28 mouse cellular contexts compared by ENCODE assay signal in the genomic region with DNA sequence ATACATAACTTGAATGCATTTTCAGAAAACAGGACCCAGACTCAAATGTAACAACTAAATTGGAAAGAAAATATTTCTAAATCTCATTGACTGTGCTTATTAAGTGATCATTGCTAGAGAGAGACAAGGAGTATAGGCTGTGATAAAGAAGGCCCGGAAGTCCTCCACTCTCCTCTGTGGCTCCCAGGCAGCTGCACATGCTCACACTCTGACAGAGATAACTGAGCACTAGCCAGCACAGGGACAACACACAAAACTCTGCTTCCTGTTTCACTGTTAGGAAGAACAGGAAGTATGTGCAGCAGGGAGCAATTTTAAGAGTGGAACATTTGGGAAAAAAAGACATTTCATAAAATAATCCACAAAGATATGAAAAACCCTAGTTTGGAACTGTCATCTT. TPM values are rescaled to one million over a fixed set of nuclear protein-coding genes. Genes with fewer than 3 reads are reported as not detected.
DNase-seq lines count a peak whose midpoint lies in the region; ATAC-seq and TF ChIP-seq lines count a peak whose summit lies in the region.
"Had no signal": no experiment of that assay in that cellular context is flagged by ENCODE, and none has a peak within 500 bp of the region (broad histone marks: within the 10 kb centered on the region; RNA-seq: fewer than 3 reads in every experiment).

No protein-coding gene starts in this region.

- H3K9me3 ChIP-seq in intestine, embryonic 14.5 days (ENCODE audit: control insufficient read depth, low read length), result no peaks in the 10 kb centered on the region
- no peaks in the 10 kb centered on the region for H3K9me3 ChIP-seq in intestine, postnatal 0 days (ENCODE audit: control insufficient read depth)
- H3K9me3 ChIP-seq: embryonic facial prominence, embryonic 12.5 days; embryonic facial prominence, embryonic 15.5 days had no signal

- no peak overlapping the region for H3K27ac ChIP-seq in intestine, embryonic 14.5 days (ENCODE audit: low read depth)
- no peak overlapping the region for H3K27ac ChIP-seq in intestine, postnatal 0 days (ENCODE audit: low read depth, low read length)
- no peak overlapping the region for H3K27ac ChIP-seq in kidney, adult 2 months (ENCODE audit: insufficient read depth, low read depth, low read length)
- H3K27ac ChIP-seq: embryonic facial prominence, embryonic 12.5 days; embryonic facial prominence, embryonic 15.5 days; gastrocnemius, adult 2 months; heart, adult 2 months; hindbrain, embryonic 14.5 days; hindbrain, postnatal 0 days had no signal

- no peak overlapping the region for H3K4me3 ChIP-seq in intestine, embryonic 14.5 days (ENCODE audit: low read depth, low read length)
- H3K4me3 ChIP-seq in intestine, postnatal 0 days (ENCODE audit: low read depth, low read length), result no peak overlapping the region
- no peak overlapping the region for H3K4me3 ChIP-seq in kidney, adult 2 months (ENCODE audit: insufficient read depth, low read depth, low read length)
- H3K4me3 ChIP-seq: embryonic facial prominence, embryonic 12.5 days; embryonic facial prominence, embryonic 15.5 days; gastrocnemius, adult 2 months; heart, adult 2 months had no signal

- 35% methylated on average over 1 of the region's 1 CpGs for WGBS in intestine, embryonic 14.5 days
- WGBS in intestine, postnatal 0 days, result 40% methylated on average over 1 of the region's 1 CpGs
- WGBS in kidney, adult 2 months, result 66% methylated on average over 1 of the region's 1 CpGs

- ATAC-seq in intestine, embryonic 14.5 days (replicated peaks; ENCODE audit: low FRiP score, low TSS enrichment, low read depth), result no peak
- no peak for ATAC-seq in intestine, postnatal 0 days
- ATAC-seq: CD4-positive, CD25-positive, alpha-beta regulatory T cell, adult 4 months; forebrain, embryonic 14.5 days; forebrain, postnatal 0 days; hindbrain, postnatal 0 days; inflammation-experienced regulatory T-cells, adult 6 months; Patski had no signal

- no peak overlapping the region for H3K4me2 ChIP-seq in intestine, embryonic 14.5 days (ENCODE audit: low read length)
- H3K4me2 ChIP-seq in intestine, postnatal 0 days (replicated peaks; ENCODE audit: low read depth), result no peak overlapping the region
- H3K4me2 ChIP-seq: embryonic facial prominence, embryonic 12.5 days; embryonic facial prominence, embryonic 15.5 days; heart, embryonic 11.5 days; hindbrain, embryonic 14.5 days had no signal

- no peak for TF ChIP-seq CTCF in intestine, postnatal 0 days (IDR thresholded peaks at IDR 0.05; ENCODE audit: low read depth)
- TF ChIP-seq CTCF in kidney, adult 2 months (conservative IDR thresholded peaks at IDR 0.05; ENCODE audit: insufficient read depth, insufficient read length, low read depth, low read length), result no peak

- no peaks in the 10 kb centered on the region for H3K27me3 ChIP-seq in intestine, embryonic 14.5 days (replicated peaks; ENCODE audit: control insufficient read depth, insufficient read depth, low read length)
- no peaks in the 10 kb centered on the region for H3K27me3 ChIP-seq in intestine, postnatal 0 days (replicated peaks; ENCODE audit: control insufficient read depth, insufficient read depth, low read length)
- H3K27me3 ChIP-seq in kidney, adult 2 months (replicated peaks; ENCODE audit: control insufficient read depth, insufficient read depth, low read length), result no peaks in the 10 kb centered on the region
- H3K27me3 ChIP-seq: Patski had no signal

- TF ChIP-seq POLR2A in kidney, adult 2 months (IDR thresholded peaks at IDR 0.05; ENCODE audit: low read depth, low read length), result no peak

- H3K4me1 ChIP-seq in intestine, embryonic 14.5 days (replicated peaks; ENCODE audit: control insufficient read depth, insufficient read depth, low read length), result peaks cover 6% of the 10 kb centered on the region; the same call in 1 of the 2 replicates
- H3K4me1 ChIP-seq in intestine, postnatal 0 days (replicated peaks; ENCODE audit: control insufficient read depth, insufficient read depth, low read length), result no peaks in the 10 kb centered on the region
- H3K4me1 ChIP-seq in kidney, adult 2 months (ENCODE audit: control insufficient read depth, insufficient read depth, low read length), result no peaks in the 10 kb centered on the region
- H3K4me1 ChIP-seq: embryonic facial prominence, embryonic 15.5 days had no signal

- H3K36me3 ChIP-seq in intestine, embryonic 14.5 days (ENCODE audit: control insufficient read depth, insufficient read depth, low read length), result no peaks in the 10 kb centered on the region
- H3K36me3 ChIP-seq in intestine, postnatal 0 days (ENCODE audit: control insufficient read depth, insufficient read depth), result no peaks in the 10 kb centered on the region
- no peaks in the 10 kb centered on the region for H3K36me3 ChIP-seq in kidney, adult 2 months (ENCODE audit: control insufficient read depth, insufficient read depth, low read length)
- H3K36me3 ChIP-seq: embryonic facial prominence, embryonic 12.5 days; embryonic facial prominence, embryonic 15.5 days had no signal

- DNase-seq in intestine, embryonic 14.5 days (ENCODE audit: low spot score), result peak; percentile 48
- DNase-seq in kidney, postnatal 4 days, result peak; percentile 32 to 33
- DNase-seq in kidney, adult 2 months, result no peak
- DNase-seq in MEL-GATA-1-ER (ENCODE audit: extremely low read depth, low read depth), result peak; percentile 61
- DNase-seq in cerebellum, adult 9-11 months, result no peak
- DNase-seq: adrenal gland, postnatal 10 days; adrenal gland, postnatal 36 days; cerebellum, adult 18-20 months; cerebellum, adult 9-10 months; cerebellum, postnatal 25 days; forebrain, postnatal 0 days; gastrocnemius, adult 2 months; gastrocnemius, postnatal 25 days; heart, adult 2 months; heart, postnatal 4 days had no signal

- no peak overlapping the region for H3K9ac ChIP-seq in intestine, embryonic 14.5 days (ENCODE audit: low read length)
- H3K9ac ChIP-seq in intestine, postnatal 0 days (ENCODE audit: low read depth, low read length), result no peak overlapping the region
- H3K9ac ChIP-seq: embryonic facial prominence, embryonic 12.5 days; embryonic facial prominence, embryonic 15.5 days; forebrain, postnatal 0 days; hindbrain, embryonic 14.5 days had no signal

RNA-seq across cellular contexts. Expression of a gene that starts 16.5 kb away (rescaled TPM):
- 6.1 and 6.7 TPM in 2 replicates for polyA plus RNA-seq in intestine, embryonic 14.5 days (2014; fragmentation: Nextera tagmentation; extraction: Ambion mirVana)
- polyA plus RNA-seq in intestine, postnatal 0 days (2015; fragmentation: Nextera tagmentation; extraction: Ambion mirVana), result 1.4 TPM in 2 replicates
- 0.05 TPM in 1 of 2 replicates, not detected in the other for polyA plus RNA-seq in kidney, adult 2 months (2012; rRNA removed)
- polyA plus RNA-seq: CD4-positive, CD25-positive, alpha-beta regulatory T cell, adult 4 months; forebrain, postnatal 0 days; frontal cortex, adult 2 months; gonadal fat pad, adult 2 months; heart, postnatal 0 days; inflammation-experienced regulatory T-cells, adult 6 months had no signal

RNA-seq across cellular contexts. Expression of a gene that starts 42.9 kb away (rescaled TPM):
- polyA plus RNA-seq in intestine, embryonic 14.5 days (2014; fragmentation: Nextera tagmentation; extraction: Ambion mirVana), result 222 and 225 TPM in 2 replicates
- 331 and 336 TPM in 2 replicates for polyA plus RNA-seq in intestine, postnatal 0 days (2015; fragmentation: Nextera tagmentation; extraction: Ambion mirVana)
- 157 and 192 TPM in 2 replicates for polyA plus RNA-seq in kidney, adult 2 months (2012; rRNA removed)

Comparison
In these comparisons a context has a peak if more than half of its experiments do, and no peak if none do; other contexts are left out.
1. DNase-seq: peak in intestine, embryonic 14.5 days (single experiment), kidney, postnatal 4 days (2 of 2) and MEL-GATA-1-ER (single experiment); none in kidney, adult 2 months (single experiment) and cerebellum, adult 9-11 months (single experiment).